Mouse (Mus musculus) stomach, embryonic 15.5 days (tissue): ENCODE results near the gene a. TPM values are rescaled to one million over a fixed set of nuclear protein-coding genes. Genes with fewer than 3 reads are reported as not detected.
A peak's percentile ranks its signal among the peaks of the same experiment; 100 is the strongest.
"Not testable (repeated sequence)": the region's sequence is repeated elsewhere in the genome, so short reads cannot be mapped to it uniquely, and the experiment has no call there.

Source experiments
- ATAC-seq: fragments of 200-750 bp; cut with Nextera tagmentation; 2 replicates; pipeline ENCODE4 v1.8.0; 2017; ENCODE audit warnings: low read depth, moderate number of reproducible peaks, moderate TSS enrichment; ENCODE audit not compliant: insufficient read depth, low FRiP score
- H3K27ac ChIP-seq: fragments of 300-500 bp; sonication (generic); 2 replicates; pipeline ENCODE4 v1.5.1; 2015; ENCODE audit warnings: mild to moderate bottlenecking, inconsistent platforms
- H3K27me3 ChIP-seq: fragments of 300-500 bp; sonication (generic); replicated peaks from 2 replicates; pipeline ENCODE4 v1.6.1; 2015; ENCODE audit warnings: inconsistent platforms
- H3K36me3 ChIP-seq: fragments of 300-500 bp; sonication (generic); 2 replicates; pipeline ENCODE4 v1.6.1; 2015; ENCODE audit warnings: inconsistent platforms
- H3K4me1 ChIP-seq: fragments of 300-500 bp; sonication (generic); 2 replicates; pipeline ENCODE4 v1.6.1; 2015; ENCODE audit warnings: inconsistent platforms
- H3K4me2 ChIP-seq: fragments of 300-500 bp; sonication (generic); 2 replicates; pipeline ENCODE4 v1.6.1; 2015; ENCODE audit warnings: mild to moderate bottlenecking, inconsistent platforms
- H3K4me3 ChIP-seq: fragments of 300-500 bp; sonication (generic); replicated peaks from 2 replicates; pipeline ENCODE4 v1.5.1; 2015; ENCODE audit warnings: inconsistent platforms
- H3K9ac ChIP-seq: fragments of 300-500 bp; sonication (generic); 2 replicates; pipeline ENCODE4 v1.6.1; 2015; ENCODE audit warnings: inconsistent platforms
- H3K9me3 ChIP-seq: fragments of 300-500 bp; sonication (generic); 2 replicates; pipeline ENCODE4 v1.6.1; 2016; ENCODE audit warnings: inconsistent platforms
- WGBS: fragments of 180-500 bp; shearing (Covaris S2); methylation state at CpG from one replicate; pipeline ENCODE4 v1.1.7; 2015; 5-methylcytosine and 5-hydroxymethylcytosine counted together
- polyA plus RNA-seq: library from polyadenylated mRNA; unstranded; fragments of >200 nt; fragmentation: Nextera tagmentation; extraction: Ambion mirVana; gene quantifications from 2 replicates; pipeline ENCODE4 v1.2.1, GENCODE M21; 2015

a gene
- polyA plus RNA-seq, 1 experiment from 2014 or later, result 1.3 TPM

DNA sequence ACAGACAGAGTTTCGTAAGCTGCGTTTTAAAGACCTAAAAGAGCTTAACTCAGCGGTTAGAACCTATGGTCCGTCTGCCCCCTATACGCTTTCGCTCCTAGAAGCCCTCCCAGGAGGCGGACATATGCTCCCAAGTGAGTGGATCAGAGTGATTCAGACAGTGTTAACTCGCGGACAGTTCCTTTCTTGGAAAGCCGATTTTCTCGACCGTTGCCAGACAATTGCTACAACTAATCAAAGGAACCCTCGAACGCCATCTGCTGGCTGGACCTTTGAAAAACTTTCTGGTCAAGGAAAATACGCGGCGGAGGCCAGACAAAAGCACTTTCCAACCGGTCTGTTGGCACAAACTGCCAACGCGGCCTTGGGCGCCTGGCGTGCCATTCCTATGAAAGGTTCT lies 228.5 kb downstream of the a start:
- under 1% methylated on average over 22 of the region's 22 CpGs for WGBS
- no peaks in the 10 kb centered on the region for H3K36me3 ChIP-seq
- H3K4me2 ChIP-seq, result peak overlapping the region; percentile 93
- no peaks in the 10 kb centered on the region for H3K9me3 ChIP-seq
- peak overlapping the region; percentile 87 for H3K27ac ChIP-seq
- no peaks in the 10 kb centered on the region for H3K27me3 ChIP-seq
- ATAC-seq, result peak; percentile 79
- H3K9ac ChIP-seq, result peak overlapping the region; percentile 38; the same call in 1 of the 2 replicates
- H3K4me1 ChIP-seq, result no peaks in the 10 kb centered on the region
- peak overlapping the region; percentile 46 for H3K4me3 ChIP-seq

- not testable (repeated sequence) for H3K27me3 ChIP-seq, H3K36me3 ChIP-seq, H3K27ac ChIP-seq, H3K9me3 ChIP-seq, H3K9ac ChIP-seq, H3K4me1 ChIP-seq, H3K4me3 ChIP-seq, ATAC-seq
- WGBS, result 47% methylated on average over 20 of the region's 20 CpGs
- H3K4me2 ChIP-seq, result peak overlapping the region; percentile 93; the same call in 1 of the 2 replicates
Observed at GRCm38 (mm10) chr2:155020247-155020826, 229.1 kb downstream of the a start.

- no peaks in the 10 kb centered on the region for H3K36me3 ChIP-seq
- no peak overlapping the region for H3K4me2 ChIP-seq
- WGBS, result 41% methylated on average over 7 of the region's 7 CpGs
Observed at GRCm38 (mm10) chr2:155030831-155031230, 239.6 kb downstream of the a start.

DNA sequence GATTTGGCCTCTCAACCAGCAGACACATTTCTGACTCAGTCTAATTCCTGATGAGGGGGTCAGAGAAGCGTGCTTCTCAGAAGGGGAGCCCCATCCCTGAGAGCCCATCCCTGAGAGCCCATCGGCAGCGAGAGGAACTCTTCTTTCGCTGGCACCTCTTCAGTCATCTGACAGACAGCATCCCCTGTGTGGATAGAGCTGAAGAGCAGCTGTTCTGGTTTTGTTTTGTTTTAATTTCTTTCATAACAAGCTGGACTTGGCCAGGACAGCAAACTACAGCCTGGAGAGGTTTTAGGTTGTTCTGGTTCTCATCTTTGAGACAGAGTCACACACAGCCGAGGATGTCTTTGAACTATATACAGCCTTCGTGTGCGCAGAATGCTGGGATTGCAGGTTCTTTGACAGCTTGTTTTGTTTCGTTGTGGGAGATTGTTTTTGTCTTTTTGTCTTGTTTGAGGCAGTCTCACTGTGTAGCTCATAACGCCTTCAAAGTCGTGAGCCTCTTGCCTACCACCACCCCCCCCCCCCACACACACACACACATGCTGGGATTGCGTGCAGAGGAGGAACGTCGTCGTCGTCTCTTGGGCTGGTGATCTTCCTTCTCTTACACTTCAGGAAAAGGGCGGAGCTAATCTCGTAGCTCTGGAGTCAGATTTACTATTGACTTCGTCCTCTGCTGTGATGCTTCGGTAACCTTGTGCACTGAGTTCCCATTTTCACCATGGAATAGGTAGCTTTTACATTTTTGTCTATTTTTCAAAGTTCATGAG lies 241.9 kb downstream of the a start:
- H3K4me2 ChIP-seq, result peak overlapping the region; percentile 16; the same call in 1 of the 2 replicates
- H3K27me3 ChIP-seq, result no peaks in the 10 kb centered on the region
- no peaks in the 10 kb centered on the region for H3K9me3 ChIP-seq
- peak; percentile 39; the same call in 1 of the 2 replicates for ATAC-seq
- no peak overlapping the region for H3K4me3 ChIP-seq
- no peaks in the 10 kb centered on the region for H3K36me3 ChIP-seq
- no peak overlapping the region for H3K9ac ChIP-seq
- 23% methylated on average over 19 of the region's 19 CpGs for WGBS
- H3K4me1 ChIP-seq, result peaks cover 14% of the 10 kb centered on the region
- peak overlapping the region; percentile 48; the same call in 1 of the 2 replicates for H3K27ac ChIP-seq

More at GRCm38 (mm10) chr2:155030831-155031230, 239.6 kb downstream of the a start:
- no peak overlapping the region for H3K9ac ChIP-seq
- H3K4me1 ChIP-seq, result peaks cover 14% of the 10 kb centered on the region
- no peaks in the 10 kb centered on the region for H3K27me3 ChIP-seq
- ATAC-seq, result no peak
- no peak overlapping the region; the same call in 1 of the 2 replicates for H3K27ac ChIP-seq
- H3K9me3 ChIP-seq, result no peaks in the 10 kb centered on the region
- no peak overlapping the region for H3K4me3 ChIP-seq

DNA sequence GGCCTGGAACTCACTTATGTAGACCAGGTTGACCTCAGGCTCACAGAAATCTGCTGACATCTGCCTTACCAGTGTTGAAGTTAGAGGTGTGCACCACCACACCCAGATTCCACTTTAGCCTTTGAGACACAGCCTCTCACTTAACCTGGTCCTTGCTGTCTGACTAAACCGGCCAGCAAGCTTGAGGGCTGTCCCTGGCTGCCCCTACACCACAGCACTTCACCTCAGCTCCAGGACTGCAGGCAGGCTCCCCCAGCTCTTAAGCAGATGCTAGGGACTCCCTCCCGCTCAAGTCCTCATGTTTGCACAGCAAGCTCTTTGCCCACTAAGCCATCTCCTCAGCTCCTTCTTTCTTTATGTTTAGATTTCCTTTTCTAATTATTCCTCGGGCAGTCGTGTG lies 248.8 kb downstream of the a start:
- H3K4me2 ChIP-seq, result no peak overlapping the region
- no peaks in the 10 kb centered on the region for H3K9me3 ChIP-seq
- no peak overlapping the region for H3K4me3 ChIP-seq
- H3K36me3 ChIP-seq, result no peaks in the 10 kb centered on the region
- WGBS, result 47% methylated on average over 4 of the region's 4 CpGs
- H3K27ac ChIP-seq, result no peak overlapping the region
- H3K9ac ChIP-seq, result no peak overlapping the region
- no peaks in the 10 kb centered on the region for H3K27me3 ChIP-seq
- no peak for ATAC-seq
- H3K4me1 ChIP-seq, result no peaks in the 10 kb centered on the region

DNA sequence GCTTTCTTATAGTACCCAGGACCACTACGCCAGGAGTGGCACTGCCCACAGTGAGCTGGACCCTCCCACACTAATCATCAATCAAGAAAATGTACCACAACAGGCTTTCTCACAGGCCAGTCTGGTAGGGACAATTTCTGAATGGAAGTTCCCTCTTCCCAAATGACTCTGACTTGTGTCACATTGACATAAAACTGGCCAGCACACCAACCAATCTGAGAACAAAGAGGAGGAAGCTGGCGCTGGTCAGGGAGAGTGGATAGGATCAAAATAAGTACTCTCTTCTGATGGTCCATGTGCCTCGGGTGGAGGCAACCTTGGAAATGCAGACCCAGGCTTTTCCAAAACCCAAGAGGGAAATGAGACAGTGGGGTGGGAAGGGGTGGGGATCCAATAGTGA lies 253.3 kb downstream of the a start:
- ATAC-seq, result no peak
- no peaks in the 10 kb centered on the region for H3K36me3 ChIP-seq
- H3K9ac ChIP-seq, result no peak overlapping the region
- H3K9me3 ChIP-seq, result no peaks in the 10 kb centered on the region
- no peaks in the 10 kb centered on the region for H3K27me3 ChIP-seq
- H3K4me2 ChIP-seq, result no peak overlapping the region
- H3K4me3 ChIP-seq, result no peak overlapping the region
- H3K27ac ChIP-seq, result no peak overlapping the region
- no peaks in the 10 kb centered on the region for H3K4me1 ChIP-seq
- 56% methylated on average over 3 of the region's 3 CpGs for WGBS

GRCm38 (mm10) chr2:155045075-155045474 lies 253.9 kb downstream of the a start:
- Histone ChIP-seq H3K27ac (no peak overlapping the region), H3K36me3 (no peaks in the 10 kb centered on the region), H3K9me3 (no peaks in the 10 kb centered on the region), H3K4me2 (no peak overlapping the region), H3K27me3 (no peaks in the 10 kb centered on the region), H3K4me3 (no peak overlapping the region), H3K9ac (no peak overlapping the region), H3K4me1 (peaks cover 2% of the 10 kb centered on the region; the same call in 1 of the 2 replicates)
- WGBS, result 69% methylated on average over 3 of the region's 3 CpGs
- ATAC-seq, result no peak

DNA sequence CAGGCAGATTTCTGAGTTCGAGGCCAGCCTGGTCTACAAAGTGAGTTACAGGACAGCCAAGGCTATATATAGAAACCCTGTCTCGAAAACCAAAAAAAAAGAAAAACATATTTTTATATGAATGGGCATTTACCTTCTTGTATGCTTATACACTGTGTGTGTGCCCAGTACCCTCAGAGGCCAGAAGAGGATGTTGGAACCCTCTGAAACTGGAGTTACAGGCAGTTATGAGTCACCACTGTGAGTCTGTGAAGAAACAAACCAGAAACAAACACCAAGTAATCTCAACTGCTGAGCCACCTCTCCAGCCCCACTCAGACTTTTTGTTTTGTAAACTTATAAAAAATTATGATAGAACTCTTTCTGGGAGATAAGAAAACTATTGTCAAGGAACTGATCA lies 255.6 kb downstream of the a start:
- H3K4me1 ChIP-seq, result peaks cover 11% of the 10 kb centered on the region; the same call in 1 of the 2 replicates
- H3K27ac ChIP-seq, result no peak overlapping the region
- H3K36me3 ChIP-seq, result no peaks in the 10 kb centered on the region
- no peak overlapping the region for H3K4me3 ChIP-seq
- H3K9ac ChIP-seq, result no peak overlapping the region
- WGBS, result 76% methylated on average over 2 of the region's 2 CpGs
- no peaks in the 10 kb centered on the region for H3K27me3 ChIP-seq
- no peak for ATAC-seq
- no peak overlapping the region for H3K4me2 ChIP-seq
- no peaks in the 10 kb centered on the region for H3K9me3 ChIP-seq

DNA sequence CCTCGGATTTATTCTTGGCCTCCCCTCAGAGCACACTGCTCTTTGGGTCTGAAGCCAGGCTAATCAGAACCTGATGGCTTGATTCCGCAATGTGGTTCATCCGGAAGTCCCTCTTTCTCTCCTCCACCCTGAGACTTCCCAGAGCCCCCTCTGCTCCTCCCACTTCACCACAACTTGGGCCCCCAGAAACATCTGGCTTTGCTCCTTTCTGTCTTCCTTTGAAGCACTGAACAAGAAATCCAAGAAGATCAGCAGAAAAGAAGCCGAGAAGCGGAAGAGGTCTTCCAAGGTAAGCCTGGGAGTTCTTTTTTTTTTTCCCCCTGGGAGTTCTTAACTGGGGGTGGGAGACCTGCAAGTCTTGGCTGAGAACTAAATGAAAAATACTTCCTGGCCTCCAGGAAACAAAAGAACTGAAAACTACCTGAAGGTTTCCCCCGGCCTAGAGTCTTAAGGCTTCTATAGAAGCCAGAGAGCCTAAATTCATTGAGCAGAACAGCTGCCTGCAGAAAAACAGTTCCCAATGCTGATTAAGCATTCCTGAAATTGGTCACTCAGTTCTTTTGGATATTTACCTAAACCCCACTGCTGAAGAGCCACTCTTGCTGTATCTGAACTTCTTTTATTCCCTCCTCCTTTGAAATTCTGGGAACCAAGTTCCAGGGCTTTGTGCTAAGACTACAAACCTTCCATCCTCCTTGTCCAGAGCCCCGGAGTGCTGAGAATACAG lies 256.4 kb downstream of the a start:
- no peak overlapping the region for H3K9ac ChIP-seq
- WGBS, result 48% methylated on average over 7 of the region's 7 CpGs
- no peak overlapping the region for H3K4me3 ChIP-seq
- peak overlapping the region; percentile 55; the same call in 1 of the 2 replicates for H3K27ac ChIP-seq
- peaks cover 11% of the 10 kb centered on the region; the same call in 1 of the 2 replicates for H3K4me1 ChIP-seq
- H3K36me3 ChIP-seq, result no peaks in the 10 kb centered on the region
- no peak for ATAC-seq
- no peak overlapping the region for H3K4me2 ChIP-seq
- H3K27me3 ChIP-seq, result no peaks in the 10 kb centered on the region
- H3K9me3 ChIP-seq, result no peaks in the 10 kb centered on the region

- Histone ChIP-seq H3K27me3 (no peaks in the 10 kb centered on the region), H3K36me3 (no peaks in the 10 kb centered on the region), H3K4me3 (peak overlapping the region; percentile 47), H3K4me2 (peak overlapping the region; percentile 74), H3K27ac (peak overlapping the region; percentile 84; the same call in 1 of the 2 replicates), H3K9me3 (no peaks in the 10 kb centered on the region), H3K9ac (no peak overlapping the region), H3K4me1 (peaks cover 11% of the 10 kb centered on the region; the same call in 1 of the 2 replicates)
- no peak for ATAC-seq
- 16% methylated on average over 5 of the region's 5 CpGs for WGBS
Observed at GRCm38 (mm10) chr2:155050108-155050503, 258.9 kb downstream of the a start.

DNA sequence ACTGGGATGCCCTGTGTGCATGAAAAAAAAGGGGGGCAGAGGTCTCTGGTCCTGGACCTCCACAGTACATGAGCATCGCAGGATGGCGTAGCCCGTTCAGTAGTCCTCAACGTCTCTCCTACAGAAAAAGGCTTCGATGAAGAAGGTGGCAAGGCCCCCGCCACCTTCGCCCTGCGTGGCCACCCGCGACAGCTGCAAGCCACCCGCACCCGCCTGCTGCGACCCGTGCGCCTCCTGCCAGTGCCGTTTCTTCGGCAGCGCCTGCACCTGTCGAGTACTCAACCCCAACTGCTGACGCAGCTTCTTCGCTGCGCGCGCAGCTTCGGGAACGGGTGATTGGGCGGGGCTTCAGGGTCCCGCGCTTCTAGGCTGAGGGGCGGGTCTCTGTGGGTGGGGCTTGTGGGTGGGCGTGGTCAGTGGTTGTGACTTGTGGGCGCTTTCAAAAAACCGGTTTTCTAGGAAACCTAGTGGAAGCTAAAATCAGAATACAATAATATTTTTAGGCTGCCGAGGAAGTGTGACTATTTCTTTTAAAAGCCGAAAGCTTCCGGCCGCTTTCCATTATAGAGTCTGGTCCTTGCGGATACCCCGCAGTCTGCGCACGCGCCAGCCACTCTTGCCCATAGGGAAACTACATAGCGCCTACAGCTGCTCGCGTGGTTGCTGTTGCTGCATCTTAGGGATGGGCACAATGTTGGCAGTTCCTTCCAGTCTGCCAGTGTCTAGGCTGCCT lies 259.5 kb downstream of the a start:
- H3K4me3 ChIP-seq, result peak overlapping the region; percentile 47
- H3K27me3 ChIP-seq, result no peaks in the 10 kb centered on the region
- no peaks in the 10 kb centered on the region for H3K9me3 ChIP-seq
- H3K4me2 ChIP-seq, result peak overlapping the region; percentile 74
- H3K27ac ChIP-seq, result peak overlapping the region; percentile 84
- H3K9ac ChIP-seq, result peak overlapping the region; percentile 6; the same call in 1 of the 2 replicates
- peaks cover 11% of the 10 kb centered on the region; the same call in 1 of the 2 replicates for H3K4me1 ChIP-seq
- WGBS, result under 1% methylated on average over 45 of the region's 45 CpGs
- no peaks in the 10 kb centered on the region for H3K36me3 ChIP-seq
- ATAC-seq, result peak; percentile 92
